Mouse (Mus musculus): ENCODE measurements around the gene Olfr1411. TPM values are rescaled to one million over a fixed set of nuclear protein-coding genes. Genes with fewer than 3 reads are reported as not detected.
A peak's percentile ranks its signal among the peaks of the same experiment; 100 is the strongest.

The Olfr1411 gene
- total RNA-seq (2021), result not detected

DNA sequence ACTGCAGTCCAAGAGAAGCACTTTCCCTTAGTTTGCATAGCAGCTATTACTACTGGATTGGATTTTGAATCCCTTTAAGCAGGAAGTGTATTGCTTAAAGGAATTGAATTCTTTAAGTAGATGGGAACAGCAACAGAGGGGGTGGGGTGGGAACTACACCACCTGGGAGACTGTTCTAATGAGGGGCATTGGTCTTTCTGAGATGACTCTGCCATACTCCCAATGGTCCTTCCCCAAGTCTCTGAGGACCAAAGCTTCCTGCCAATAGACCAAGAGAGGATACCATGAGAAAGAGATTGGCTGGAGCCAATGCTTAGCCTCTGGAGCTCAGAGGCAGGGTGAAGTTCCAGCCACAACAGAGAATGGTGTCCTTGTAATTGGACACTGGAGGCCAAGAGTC is at the start of gene Olfr1411:
Olfr1411 (plus strand) TSS at position 301 of the 400 bp plus-strand sequence.
- intact Hi-C loops (cut with DNase I), result no loop called here
- no peak for DNase-seq (ENCODE audit: low spot score in 2 of 2)

DNA sequence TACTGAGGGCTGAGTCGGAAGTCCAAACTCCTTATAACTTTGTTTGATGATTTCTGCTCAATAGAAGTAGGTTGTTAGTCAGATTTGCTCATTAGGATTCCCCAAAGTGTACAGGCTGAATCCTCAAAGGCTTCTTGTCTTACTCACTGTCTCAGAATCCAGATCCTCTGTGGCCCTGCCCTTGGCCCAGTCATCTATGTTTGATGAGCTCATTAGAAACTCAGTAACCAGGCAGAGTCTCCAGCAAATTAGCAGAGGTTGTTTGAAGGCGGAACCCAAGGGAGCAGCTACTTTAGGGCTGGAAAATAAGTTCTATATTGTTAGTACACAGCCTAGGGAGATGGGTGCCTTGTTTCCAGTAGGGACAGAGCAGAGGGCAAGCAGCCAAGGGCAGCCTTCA is 48.3 kb upstream of the Olfr1411 start:
- no peak for DNase-seq (ENCODE audit: low spot score in 2 of 2)
- intact Hi-C loops (cut with DNase I), result no loop called here

DNA sequence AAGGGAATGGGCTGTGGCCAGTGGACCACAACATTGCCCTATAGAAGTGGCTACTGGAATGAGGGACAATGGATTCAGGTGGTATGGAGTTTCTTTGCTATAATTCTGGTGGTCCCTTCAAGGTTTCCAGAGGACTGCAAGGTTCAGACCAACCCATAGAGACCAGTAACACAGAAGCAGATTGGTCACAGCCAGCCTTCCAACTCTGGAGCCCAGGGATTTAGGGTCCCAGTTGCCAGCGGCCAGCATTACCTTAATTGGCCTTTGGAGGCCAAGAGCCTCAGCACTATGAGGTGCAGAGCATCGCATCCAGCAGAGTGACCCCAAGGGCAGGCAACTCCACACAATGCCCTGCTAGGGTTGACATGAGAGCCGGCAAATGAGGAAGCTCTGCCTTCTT is 23.2 kb upstream of the Olfr1411 start, which contains the start of gene Olfr1413:
Olfr1413 (plus strand) TSS at position 301 of the 400 bp plus-strand sequence.
- intact Hi-C loops (cut with DNase I), result no loop called here

DNA sequence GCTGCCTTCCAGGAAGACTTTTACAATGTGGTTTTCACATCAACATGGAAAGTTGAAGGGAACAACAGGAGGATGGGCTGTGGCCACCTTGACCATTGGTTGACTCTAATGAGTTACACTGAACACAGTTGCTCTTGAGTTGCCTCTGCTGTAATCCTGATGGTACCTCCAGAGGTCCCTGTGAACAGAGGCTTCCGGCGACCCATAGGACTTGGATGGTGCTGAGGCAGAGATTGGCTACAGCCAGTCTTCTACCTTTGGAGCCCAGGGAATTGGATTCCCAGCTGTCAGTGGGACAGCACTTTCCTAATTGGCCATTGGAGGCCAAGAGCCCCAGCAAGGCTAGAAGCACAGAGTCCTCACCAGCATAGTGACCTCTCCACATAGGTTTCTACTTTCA is 8.7 kb upstream of the Olfr1411 start, which contains the start of gene Olfr1412:
Olfr1412 (plus strand) TSS at position 301 of the 400 bp plus-strand sequence.
- intact Hi-C loops (cut with DNase I), result no loop called here
- DNase-seq (ENCODE audit: low spot score in 2 of 2), result no peak

More for the DNA sequence above, 23.2 kb upstream of the Olfr1411 start, which contains the start of gene Olfr1413:
- no peak for DNase-seq (ENCODE audit: low spot score in 2 of 2)

DNA sequence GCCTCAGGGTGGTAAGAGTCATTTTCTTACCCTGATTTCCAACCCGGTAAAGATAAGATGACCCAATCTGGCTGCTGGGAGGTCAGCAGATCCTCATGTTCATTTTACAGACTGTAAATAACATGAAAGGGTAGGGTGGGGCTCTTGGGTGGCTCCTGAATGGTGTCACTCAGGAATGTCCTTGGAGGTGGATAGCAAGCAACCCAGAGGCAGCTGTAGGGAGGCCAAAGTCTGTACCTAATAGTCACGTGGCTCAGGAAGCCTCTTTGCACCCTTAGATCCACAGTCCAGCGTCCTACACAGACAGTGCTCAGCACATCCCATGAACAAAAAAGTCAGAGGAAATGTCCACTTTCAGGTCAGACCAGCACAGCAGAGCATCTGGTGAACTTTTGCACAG is 1.8 kb downstream of the Olfr1411 start:
- intact Hi-C loops (cut with DNase I), result no loop called here
- no peak for DNase-seq (ENCODE audit: low spot score in 2 of 2)

DNA sequence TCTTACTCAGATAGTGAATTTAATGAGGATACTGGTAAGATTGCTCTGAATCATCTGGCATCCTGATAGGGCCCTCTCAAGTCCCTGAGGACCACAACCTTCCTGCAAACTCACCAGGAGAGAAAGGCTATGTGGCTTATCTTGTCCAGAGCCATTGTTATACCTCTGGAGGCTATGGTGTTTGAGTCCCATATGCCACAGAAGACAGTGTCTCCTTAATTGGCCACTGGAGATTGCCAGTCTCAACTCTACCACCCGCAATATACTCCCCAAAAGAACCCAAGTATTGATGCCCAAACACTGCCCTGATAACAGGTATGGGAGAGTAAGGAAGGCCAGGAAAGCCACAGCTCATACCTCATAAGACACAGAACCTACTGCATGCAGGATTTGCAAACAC is 11.3 kb downstream of the Olfr1411 start, which contains the start of gene Olfr1410:
Olfr1410 (plus strand) TSS at position 301 of the 400 bp plus-strand sequence.
- DNase-seq (ENCODE audit: low spot score in 2 of 2), result no peak
- intact Hi-C loops (cut with DNase I), result no loop called here

DNA sequence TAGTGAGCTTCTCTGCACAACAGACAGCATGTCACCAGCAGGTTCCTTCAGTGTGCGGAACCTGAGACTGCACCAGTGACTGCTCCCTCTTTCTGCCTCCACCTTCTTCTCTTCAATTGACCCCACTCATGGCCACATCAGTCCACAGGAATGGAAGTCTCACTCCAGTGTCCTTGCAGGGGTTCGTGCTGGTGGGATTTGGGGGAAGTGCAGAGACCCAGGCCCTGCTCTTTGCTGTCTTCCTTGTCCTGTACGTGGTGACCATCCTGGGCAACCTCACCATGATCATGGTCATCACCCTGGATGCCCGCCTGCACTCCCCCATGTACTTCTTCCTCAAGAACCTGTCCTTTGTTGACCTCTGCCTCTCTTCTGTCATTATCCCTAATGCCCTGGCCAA is 13.5 kb downstream of the Olfr1411 start:
- intact Hi-C loops (cut with DNase I), result no loop called here
- no peak for DNase-seq (ENCODE audit: low spot score in 2 of 2)

DNA sequence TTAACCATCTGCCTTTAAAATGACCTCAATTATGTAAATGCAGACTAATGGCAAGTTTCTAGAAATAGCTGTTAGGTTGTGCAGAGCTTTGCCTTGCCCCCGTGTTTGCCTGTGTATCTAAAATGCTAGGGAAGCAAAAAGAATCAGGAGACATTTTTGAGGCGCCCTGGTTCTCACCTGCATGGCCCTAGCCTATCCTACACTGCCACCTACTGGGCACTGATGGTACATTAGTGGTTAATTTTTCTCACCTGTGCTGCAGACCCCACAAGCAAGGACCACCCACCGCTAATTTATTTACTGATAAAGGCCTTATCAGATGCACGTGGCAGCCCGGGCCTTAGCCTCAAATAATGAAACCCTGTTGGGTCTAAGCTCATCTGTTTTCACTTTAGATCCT is 16.8 kb downstream of the Olfr1411 start:
- intact Hi-C loops (cut with DNase I), result loop anchor here (2.0 to 5.0 kb wide), 2 partner anchors 90 to 139 kb away; partner anchors contain the start of gene Ndufa10
- peak; percentile 29 to 48 for DNase-seq (ENCODE audit: low spot score in 2 of 2)

DNA sequence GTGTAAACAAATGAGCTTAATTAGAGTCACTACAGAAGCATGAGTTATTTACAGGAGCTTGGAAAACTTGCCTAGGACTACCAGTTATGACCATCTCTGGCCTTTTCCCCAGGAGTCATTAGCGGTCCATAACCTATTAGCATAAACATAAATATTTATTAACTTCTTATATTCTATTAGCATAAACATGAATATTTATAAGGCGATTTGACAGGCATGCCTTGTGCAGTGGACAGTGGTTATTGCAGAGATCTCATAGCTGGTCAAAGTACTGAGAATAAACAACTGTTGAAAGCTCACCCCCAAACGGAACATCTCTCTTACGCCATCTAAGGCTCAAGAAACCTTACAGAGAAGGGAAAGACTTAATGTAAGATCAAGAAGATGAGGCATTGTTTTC is 19.0 kb downstream of the Olfr1411 start:
- intact Hi-C loops (cut with DNase I), result loop anchor here (5.0 kb wide), 1 partner anchor 141 kb away; the partner anchor contains the start of gene Ndufa10
- DNase-seq (ENCODE audit: low spot score in 2 of 2), result no peak

DNA sequence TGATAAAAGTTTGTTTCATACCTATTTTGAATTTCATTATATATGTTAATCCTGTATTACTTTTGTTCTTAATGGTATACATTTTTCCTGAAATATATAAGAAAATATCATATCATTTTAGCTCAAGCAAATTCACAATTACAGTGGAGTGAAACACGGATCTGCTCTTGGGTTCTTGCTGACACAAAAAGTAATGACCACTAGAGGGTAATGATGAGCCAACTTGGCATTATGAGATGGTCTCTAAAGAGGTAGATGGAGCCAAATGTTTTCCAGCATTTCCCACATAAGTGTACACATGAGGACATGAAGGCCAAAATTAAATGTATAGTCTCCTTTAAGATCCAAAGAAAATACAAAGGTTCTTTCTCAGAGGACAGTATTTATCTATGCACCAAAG is 20.3 kb downstream of the Olfr1411 start:
- DNase-seq (ENCODE audit: low spot score in 2 of 2), result no peak
- intact Hi-C loops (cut with DNase I), result loop anchor here (2.0 to 5.0 kb wide), 2 partner anchors 34 to 142 kb away; partner anchors contain the start of genes Ndufa10 and Otos

DNA sequence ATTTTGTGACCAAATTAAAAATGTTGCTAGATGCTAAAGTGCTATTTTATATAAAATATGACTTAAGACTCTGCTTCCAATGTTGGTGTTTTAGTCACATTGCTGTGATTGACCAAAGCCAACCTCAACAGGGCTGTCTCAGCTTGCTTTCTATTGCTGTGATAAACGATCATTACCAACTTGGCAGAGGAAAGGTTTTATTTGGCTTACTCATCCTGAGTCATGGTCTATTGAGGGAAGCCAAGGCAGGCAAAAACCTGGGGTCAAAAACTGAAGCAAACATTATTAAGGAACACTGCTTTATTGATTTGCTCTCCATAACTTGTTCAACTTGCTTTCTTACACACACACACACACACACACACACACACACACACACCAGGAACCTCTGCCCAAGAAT is 21.8 kb downstream of the Olfr1411 start:
- DNase-seq (ENCODE audit: low spot score in 2 of 2), result no peak
- intact Hi-C loops (cut with DNase I), result no loop called here

DNA sequence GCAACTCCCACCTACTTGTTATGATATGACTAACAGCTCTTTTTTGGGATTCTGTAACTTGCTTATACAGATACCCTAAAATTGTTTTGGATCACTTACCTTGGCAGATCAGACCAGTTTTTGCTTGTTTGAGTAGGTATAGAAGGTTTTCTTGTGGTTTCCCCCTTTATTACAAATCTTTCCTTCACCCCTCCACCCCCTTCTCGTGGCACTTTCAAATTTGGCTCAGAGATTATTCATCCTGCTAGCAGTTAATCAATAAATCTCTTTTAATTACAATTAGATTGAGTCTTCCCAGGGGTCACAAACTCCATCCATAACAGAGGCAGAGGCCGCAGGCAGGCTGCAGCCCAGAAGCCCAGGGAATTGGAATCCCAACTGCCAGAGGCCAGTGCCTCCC is 23.3 kb downstream of the Olfr1411 start, which contains the start of gene Olfr12:
Olfr12 (plus strand) TSS at position 301 of the 400 bp plus-strand sequence.
- DNase-seq (ENCODE audit: low spot score in 2 of 2), result no peak
- intact Hi-C loops (cut with DNase I), result no loop called here

DNA sequence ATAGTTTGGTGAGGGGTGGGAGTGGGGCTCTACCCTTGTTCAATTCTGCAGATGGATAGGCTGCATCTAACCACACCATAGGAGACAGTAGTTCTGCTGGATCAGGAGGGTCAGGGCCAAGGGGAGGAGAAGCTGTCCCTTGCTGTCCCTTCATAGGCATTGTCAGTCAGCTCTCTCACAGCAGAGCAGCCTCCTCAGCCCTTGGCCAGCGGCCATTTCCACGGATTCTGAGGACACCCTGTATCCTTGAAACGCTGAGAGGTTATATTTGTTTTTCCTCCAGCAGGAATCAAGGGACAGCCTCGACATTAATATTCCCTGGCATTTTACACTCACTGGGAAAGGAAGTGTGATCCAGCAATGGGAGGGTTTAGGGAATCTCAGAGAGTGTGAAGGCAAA is 24.1 kb downstream of the Olfr1411 start:
- intact Hi-C loops (cut with DNase I), result no loop called here

DNA sequence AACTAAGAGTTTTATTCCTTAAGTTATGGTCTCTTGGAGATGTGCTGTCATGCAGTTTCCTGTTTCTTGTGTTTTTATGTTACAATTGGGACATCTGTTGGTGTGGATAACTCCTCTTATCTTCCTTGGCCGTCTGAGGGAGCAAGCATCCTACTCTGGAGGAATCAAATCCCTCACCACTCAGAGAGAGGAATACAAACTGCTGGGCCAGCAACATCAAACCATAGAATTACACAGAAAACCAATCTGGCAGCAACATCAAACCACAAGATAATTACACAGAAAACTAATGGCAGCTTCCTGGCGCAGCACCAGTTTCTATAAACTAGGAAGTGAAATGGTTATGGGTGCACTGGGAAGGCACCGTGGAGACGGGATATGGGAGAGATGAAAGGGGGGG is 34.0 kb downstream of the Olfr1411 start:
- DNase-seq (ENCODE audit: low spot score in 2 of 2), result no peak
- intact Hi-C loops (cut with DNase I), result no loop called here

More for the DNA sequence above, 24.1 kb downstream of the Olfr1411 start:
- no peak for DNase-seq (ENCODE audit: low spot score in 2 of 2)

DNA sequence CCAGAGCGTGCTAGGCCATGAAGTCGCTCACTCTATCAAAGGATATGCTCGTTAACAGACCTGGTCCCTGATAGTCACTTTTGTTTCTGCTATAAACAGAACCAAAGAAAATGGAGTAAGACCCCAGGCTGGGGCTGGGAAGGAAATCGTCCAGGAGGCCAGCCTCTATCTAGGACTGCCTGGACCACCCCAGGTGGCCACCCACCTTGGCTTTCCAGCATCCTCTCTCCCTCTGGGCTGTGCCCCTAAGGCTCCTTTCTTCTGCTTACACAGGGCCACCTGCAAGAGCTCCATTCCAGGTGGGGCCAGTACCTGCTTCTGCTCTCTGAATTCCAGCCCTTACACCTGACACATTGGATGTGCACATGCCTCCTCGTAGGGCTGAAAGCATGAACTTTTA is 38.0 kb downstream of the Olfr1411 start:
- intact Hi-C loops (cut with DNase I), result no loop called here
- no peak for DNase-seq (ENCODE audit: low spot score in 2 of 2)

DNA sequence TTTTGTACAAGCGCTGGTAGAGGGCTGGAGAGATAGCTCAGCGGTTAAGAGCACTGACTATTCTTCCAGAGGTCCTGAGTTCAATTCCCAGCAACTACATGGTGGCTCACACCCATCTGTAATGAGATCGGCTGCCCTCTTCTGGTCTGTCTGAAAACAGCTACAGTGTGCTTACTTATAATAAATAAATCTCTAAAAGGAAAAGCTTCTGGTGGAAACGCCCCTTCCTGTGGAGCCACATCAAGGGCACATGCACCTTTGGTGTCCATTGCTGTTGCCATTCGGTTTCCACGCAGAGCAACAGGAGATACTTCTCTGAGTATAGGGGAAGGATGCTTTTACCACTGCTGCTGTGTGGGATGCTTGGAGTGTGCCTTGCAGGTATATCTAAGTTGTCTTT is 38.7 kb downstream of the Olfr1411 start:
- intact Hi-C loops (cut with DNase I), result no loop called here
- DNase-seq (ENCODE audit: low spot score in 2 of 2), result no peak

DNA sequence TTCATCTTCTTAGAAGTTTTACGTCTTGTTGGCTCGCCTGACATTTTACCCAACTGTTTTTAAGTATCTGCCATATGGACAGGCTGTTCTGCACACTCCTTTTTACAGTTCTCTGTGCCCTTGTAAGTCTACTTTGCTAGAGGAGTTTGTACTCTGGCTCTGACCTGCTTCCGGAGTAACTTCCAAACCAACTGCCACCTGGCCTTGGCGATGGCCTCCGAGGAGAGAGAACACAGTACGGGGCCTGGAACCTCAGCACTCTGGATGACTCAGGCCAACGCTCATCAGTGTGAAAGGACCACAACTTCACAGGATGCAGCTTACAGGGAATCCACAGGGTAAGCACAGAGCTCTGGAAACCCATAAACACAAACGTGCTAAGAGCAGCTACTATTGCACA is 39.5 kb downstream of the Olfr1411 start:
- no peak for DNase-seq (ENCODE audit: low spot score in 2 of 2)
- intact Hi-C loops (cut with DNase I), result no loop called here

DNA sequence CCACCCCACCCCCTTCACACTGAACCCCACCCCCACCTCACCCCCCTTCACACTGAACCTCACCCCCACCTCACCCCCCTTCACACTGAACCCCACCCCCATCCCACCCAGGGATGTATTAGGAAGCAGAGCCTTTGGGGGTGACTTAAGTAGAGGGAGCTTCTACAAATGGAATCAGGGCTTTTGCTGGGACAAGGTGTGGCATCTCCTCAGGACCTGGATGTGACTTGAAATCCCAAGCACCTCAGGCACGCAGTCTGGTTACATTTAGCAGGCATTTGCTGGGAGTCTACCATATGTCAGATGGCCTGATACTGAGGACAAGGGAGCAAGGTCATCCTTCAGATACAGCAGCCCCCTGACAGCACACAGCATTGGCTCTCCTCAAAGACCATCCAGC is 40.4 kb downstream of the Olfr1411 start:
- intact Hi-C loops (cut with DNase I), result no loop called here
- DNase-seq (ENCODE audit: low spot score in 2 of 2), result no peak

DNA sequence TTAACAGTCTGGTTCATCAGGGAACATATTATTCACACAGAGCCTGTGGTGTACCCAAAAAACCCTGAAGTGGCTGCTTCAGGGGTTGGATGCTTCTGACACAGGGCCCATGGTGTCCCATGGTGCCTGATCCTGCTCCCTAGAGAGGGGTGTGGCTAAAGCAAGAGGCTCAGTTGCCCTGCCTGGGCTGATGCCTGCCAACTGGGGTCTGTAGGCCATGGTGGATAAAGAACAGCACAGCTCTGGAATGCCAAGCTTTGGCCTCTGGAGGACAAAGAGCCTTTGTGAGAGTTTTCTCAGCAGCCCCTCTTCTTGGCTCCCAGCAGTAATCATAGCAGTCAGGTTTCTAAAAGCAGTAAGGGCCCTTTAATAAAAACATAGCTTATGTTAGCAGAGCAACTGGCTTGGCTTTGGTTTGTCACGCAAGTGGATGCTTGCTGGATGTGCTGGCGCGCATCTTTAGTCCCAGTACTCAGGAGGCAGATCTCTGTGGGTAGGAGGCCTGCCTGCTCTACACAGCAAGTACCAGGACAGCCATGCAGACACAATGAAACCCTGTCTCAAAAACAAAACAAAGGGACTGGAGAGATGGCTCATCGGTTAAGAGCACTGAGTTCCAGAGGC is 40.9 kb downstream of the Olfr1411 start:
- DNase-seq (ENCODE audit: low spot score in 2 of 2), result no peak
- intact Hi-C loops (cut with DNase I), result no loop called here

DNA sequence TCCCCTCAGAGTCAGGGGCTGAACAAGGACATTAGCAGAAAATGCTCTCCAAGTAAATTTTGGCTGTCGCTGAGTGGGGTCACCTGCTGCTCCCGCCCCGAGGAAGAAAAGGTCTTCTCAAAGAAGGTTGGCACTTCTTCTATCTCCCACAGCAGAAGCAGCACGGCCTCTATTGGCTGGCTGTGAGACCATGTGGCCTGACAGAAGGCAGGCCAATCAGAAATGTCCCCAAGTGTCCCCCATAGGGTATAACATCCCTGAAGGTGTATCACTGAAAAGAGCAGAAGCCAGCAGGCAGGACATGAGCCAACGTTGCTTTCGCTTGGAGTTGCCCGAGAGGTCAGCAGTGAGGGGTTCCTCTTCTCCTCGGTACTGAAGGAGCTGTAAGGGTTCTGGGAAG is 41.8 kb downstream of the Olfr1411 start:
- DNase-seq (ENCODE audit: low spot score in 2 of 2), result no peak
- intact Hi-C loops (cut with DNase I), result no loop called here

DNA sequence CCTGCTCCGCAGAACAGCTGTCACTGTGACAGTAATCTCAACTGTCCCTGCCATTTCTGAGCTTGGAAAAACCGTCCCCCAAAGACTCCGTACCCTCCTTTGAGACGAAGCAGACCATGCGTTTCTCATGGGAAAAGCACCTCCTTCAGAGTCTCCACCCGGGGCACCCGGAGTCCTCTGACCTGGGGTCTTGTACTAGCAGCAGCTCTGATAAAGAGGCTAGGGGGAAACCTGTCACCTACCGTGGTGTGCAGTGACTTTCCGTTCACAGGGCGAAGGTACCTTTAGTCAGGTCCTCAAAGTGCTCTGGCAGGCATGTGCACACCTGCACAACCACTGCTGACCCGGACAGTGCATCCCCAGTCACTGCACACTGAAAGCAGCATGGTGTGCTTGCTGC is 42.5 kb downstream of the Olfr1411 start:
- intact Hi-C loops (cut with DNase I), result no loop called here
- no peak for DNase-seq (ENCODE audit: low spot score in 2 of 2)
